ENCODE assay signal across 25 mouse cellular contexts in genomic region chr10:67137437-67137836, GRCm38 (mm10). TPM values are rescaled to one million over a fixed set of nuclear protein-coding genes. Genes with fewer than 3 reads are reported as not detected.
DNase-seq lines count a peak whose midpoint lies in the region; ATAC-seq lines count a peak whose summit lies in the region.
"Had no signal": no experiment of that assay in that cellular context is flagged by ENCODE, and none has a peak within 500 bp of the region (broad histone marks: within the 10 kb centered on the region; RNA-seq: fewer than 3 reads in every experiment).

No protein-coding gene starts in this region.

- 96% methylated on average over 2 of the region's 2 CpGs for WGBS in forebrain, embryonic 11.5 days
- 91% methylated on average over 2 of the region's 2 CpGs for WGBS in forebrain, embryonic 12.5 days

- no peak overlapping the region for H3K9ac ChIP-seq in forebrain, embryonic 11.5 days (ENCODE audit: low read length)
- no peak overlapping the region for H3K9ac ChIP-seq in forebrain, embryonic 12.5 days
- H3K9ac ChIP-seq: embryonic facial prominence, embryonic 12.5 days; forebrain, embryonic 13.5 days; forebrain, embryonic 15.5 days; forebrain, postnatal 0 days had no signal

- no peak overlapping the region for H3K27ac ChIP-seq in forebrain, embryonic 11.5 days (ENCODE audit: low read depth, low read length)
- no peak overlapping the region for H3K27ac ChIP-seq in forebrain, embryonic 12.5 days
- H3K27ac ChIP-seq: embryonic facial prominence, embryonic 10.5 days; embryonic facial prominence, embryonic 12.5 days; forebrain, embryonic 13.5 days; forebrain, embryonic 15.5 days had no signal

- peak; percentile 51 for DNase-seq in splenic B cell, adult 2 months (ENCODE audit: low read depth, low spot score)
- no peak for DNase-seq in forebrain, embryonic 11.5 days (ENCODE audit: low spot score)
- DNase-seq in frontal cortex, postnatal 25 days (ENCODE audit: low spot score in 2 of 2): no peak
- DNase-seq: adrenal gland, adult 8-10 months; adrenal gland, postnatal 14 days; adrenal gland, postnatal 36 days; B cell, adult 2 months; cerebellum, adult 11-12 months; cerebellum, adult 2 months; cerebellum, adult 9-10 months; cerebellum, postnatal 10 days; cerebellum, postnatal 36 days; forebrain, postnatal 0 days had no signal

- no peaks in the 10 kb centered on the region for H3K36me3 ChIP-seq in splenic B cell, adult 2 months (ENCODE audit: control insufficient read depth, insufficient read depth, low read length, poor library complexity, severe bottlenecking)
- H3K36me3 ChIP-seq in forebrain, embryonic 11.5 days (ENCODE audit: control insufficient read depth, insufficient read depth, low read length): no peaks in the 10 kb centered on the region
- no peaks in the 10 kb centered on the region for H3K36me3 ChIP-seq in forebrain, embryonic 12.5 days (replicated peaks)
- H3K36me3 ChIP-seq: embryonic facial prominence, embryonic 10.5 days; embryonic facial prominence, embryonic 12.5 days; forebrain, embryonic 15.5 days had no signal

- no peak overlapping the region for H3K4me3 ChIP-seq in forebrain, embryonic 11.5 days (ENCODE audit: low read depth, low read length)
- no peak overlapping the region for H3K4me3 ChIP-seq in forebrain, embryonic 12.5 days (replicated peaks)
- H3K4me3 ChIP-seq: embryonic facial prominence, embryonic 10.5 days; embryonic facial prominence, embryonic 12.5 days; forebrain, embryonic 13.5 days; forebrain, embryonic 15.5 days had no signal

- no peak overlapping the region for H3K4me2 ChIP-seq in forebrain, embryonic 11.5 days (ENCODE audit: low read depth, low read length, severe bottlenecking)
- no peak overlapping the region for H3K4me2 ChIP-seq in forebrain, embryonic 12.5 days
- H3K4me2 ChIP-seq: embryonic facial prominence, embryonic 12.5 days; forebrain, embryonic 13.5 days; forebrain, embryonic 15.5 days had no signal

- no peaks in the 10 kb centered on the region for H3K9me3 ChIP-seq in forebrain, embryonic 11.5 days (ENCODE audit: control insufficient read depth, low read length)
- H3K9me3 ChIP-seq in forebrain, embryonic 12.5 days: no peaks in the 10 kb centered on the region
- H3K9me3 ChIP-seq: embryonic facial prominence, embryonic 10.5 days; embryonic facial prominence, embryonic 12.5 days; forebrain, embryonic 13.5 days; forebrain, embryonic 15.5 days; G1E had no signal

- no peaks in the 10 kb centered on the region for H3K4me1 ChIP-seq in forebrain, embryonic 11.5 days (replicated peaks; ENCODE audit: control insufficient read depth, insufficient read depth, low read length)
- no peaks in the 10 kb centered on the region for H3K4me1 ChIP-seq in forebrain, embryonic 12.5 days
- H3K4me1 ChIP-seq: embryonic facial prominence, embryonic 10.5 days; embryonic facial prominence, embryonic 12.5 days; forebrain, embryonic 13.5 days; forebrain, embryonic 15.5 days had no signal

- no peaks in the 10 kb centered on the region for H3K27me3 ChIP-seq in splenic B cell, adult 2 months (ENCODE audit: control insufficient read depth, insufficient read depth, low read length, poor library complexity, severe bottlenecking)
- no peaks in the 10 kb centered on the region for H3K27me3 ChIP-seq in forebrain, embryonic 11.5 days (ENCODE audit: control insufficient read depth, insufficient read depth, low read length)
- no peaks in the 10 kb centered on the region for H3K27me3 ChIP-seq in forebrain, embryonic 12.5 days
- H3K27me3 ChIP-seq: CH12.LX; embryonic facial prominence, embryonic 12.5 days; forebrain, embryonic 13.5 days; forebrain, embryonic 15.5 days; Patski had no signal

- peak; percentile 39; the same call in 1 of the 2 replicates for ATAC-seq in common myeloid progenitor, adult 5-6 weeks (replicated peaks; ENCODE audit: low read depth, poor library complexity, severe bottlenecking)
- peak; percentile 47; the same call in 1 of the 2 replicates for ATAC-seq in megakaryocyte, adult 5-6 weeks (ENCODE audit: poor library complexity, severe bottlenecking)
- ATAC-seq in forebrain, embryonic 11.5 days (replicated peaks; ENCODE audit: low FRiP score): no peak
- no peak for ATAC-seq in forebrain, embryonic 12.5 days (ENCODE audit: low FRiP score)
- ATAC-seq: activated CD4-positive, CD25-positive, alpha-beta regulatory T cell, adult 4 months; CD4-positive, CD25-positive, alpha-beta regulatory T cell, adult 4 months; forebrain, embryonic 13.5 days; forebrain, embryonic 15.5 days; forebrain, postnatal 0 days; Patski had no signal

RNA-seq across cellular contexts. Expression of gene Reep3, which starts 40.7 kb away (rescaled TPM):
- total RNA-seq in common myeloid progenitor, adult 5-6 weeks (2017): 8.5 and 12.5 TPM in 2 replicates
- 84.2 and 101 TPM in 2 replicates for total RNA-seq in megakaryocyte, adult 5-6 weeks (2015)
- total RNA-seq in megakaryocyte, adult 5-6 weeks (2017): 46.7 and 59.2 TPM in 2 replicates
- polyA plus RNA-seq in forebrain, embryonic 11.5 days (2014; fragmentation: Nextera tagmentation; extraction: Ambion mirVana): 44.6 and 48.4 TPM in 2 replicates
- polyA plus RNA-seq in forebrain, embryonic 12.5 days (2016; fragmentation: Nextera tagmentation; extraction: Ambion mirVana): 43.8 and 46.9 TPM in 2 replicates

RNA-seq across cellular contexts. Expression of gene Jmjd1c, which starts 41.5 kb away (rescaled TPM):
- 134 and 162 TPM in 2 replicates for total RNA-seq in common myeloid progenitor, adult 5-6 weeks (2017)
- 96.1 and 96.7 TPM in 2 replicates for total RNA-seq in megakaryocyte, adult 5-6 weeks (2015)
- total RNA-seq in megakaryocyte, adult 5-6 weeks (2017): 69.0 and 91.8 TPM in 2 replicates
- polyA plus RNA-seq in forebrain, embryonic 11.5 days (2014; fragmentation: Nextera tagmentation; extraction: Ambion mirVana): 53.1 and 55.7 TPM in 2 replicates
- 50.3 and 58.6 TPM in 2 replicates for polyA plus RNA-seq in forebrain, embryonic 12.5 days (2016; fragmentation: Nextera tagmentation; extraction: Ambion mirVana)

Comparison
In these comparisons a context has a peak if more than half of its experiments do, and no peak if none do; other contexts are left out.
1. ATAC-seq: peak in common myeloid progenitor, adult 5-6 weeks (single experiment) and megakaryocyte, adult 5-6 weeks (single experiment); none in forebrain, embryonic 11.5 days (single experiment) and forebrain, embryonic 12.5 days (single experiment).